Mouse (Mus musculus) embryonic facial prominence, embryonic 12.5 days (tissue): ENCODE measurements around the gene Sh3bp5. TPM values are rescaled to one million over a fixed set of nuclear protein-coding genes. Genes with fewer than 3 reads are reported as not detected.

Experiments used
- ATAC-seq: fragments of 200-750 bp; cut with Nextera tagmentation; 2 replicates; pipeline ENCODE4 v1.8.0; 2017; ENCODE audit not compliant: insufficient number of reproducible peaks, insufficient read depth, low FRiP score, low TSS enrichment
- H3K27ac ChIP-seq: fragments of 300-500 bp; sonication (generic); 2 replicates; pipeline ENCODE4 v1.5.1; 2016; ENCODE audit warnings: mild to moderate bottlenecking
- H3K27me3 ChIP-seq: fragments of 300-500 bp; sonication (generic); 2 replicates; pipeline ENCODE4 v1.6.1; 2016; ENCODE audit warnings: mild to moderate bottlenecking, moderate library complexity
- H3K36me3 ChIP-seq: fragments of 300-500 bp; sonication (generic); 2 replicates; pipeline ENCODE4 v1.6.1; 2016; ENCODE audit warnings: mild to moderate bottlenecking
- H3K4me1 ChIP-seq: fragments of 300-500 bp; sonication (generic); 2 replicates; pipeline ENCODE4 v1.6.1; 2016
- H3K4me2 ChIP-seq: fragments of 300-500 bp; sonication (generic); replicated peaks from 2 replicates; pipeline ENCODE4 v1.6.1; 2016; ENCODE audit warnings: mild to moderate bottlenecking, moderate library complexity
- H3K4me3 ChIP-seq: fragments of 300-500 bp; sonication (generic); 2 replicates; pipeline ENCODE4 v1.5.1; 2016; ENCODE audit warnings: mild to moderate bottlenecking
- H3K9ac ChIP-seq: fragments of 300-500 bp; sonication (generic); 2 replicates; pipeline ENCODE4 v1.6.1; 2016; ENCODE audit warnings: mild to moderate bottlenecking, moderate library complexity
- H3K9me3 ChIP-seq: fragments of 300-500 bp; sonication (generic); 2 replicates; pipeline ENCODE4 v1.6.1; 2016; ENCODE audit warnings: mild to moderate bottlenecking, moderate library complexity
- WGBS: fragments of 180-500 bp; shearing (Covaris S2); methylation state at CpG from one replicate; pipeline ENCODE4 v1.1.7; 2016; 5-methylcytosine and 5-hydroxymethylcytosine counted together
- polyA plus RNA-seq: library from polyadenylated mRNA; unstranded; fragments of >200 nt; fragmentation: Nextera tagmentation; extraction: Ambion mirVana; gene quantifications from 2 replicates; pipeline ENCODE4 v1.2.1, GENCODE M21; 2016

Gene Sh3bp5
- polyA plus RNA-seq, 1 experiment from 2014 or later, result 34.7 TPM

DNA sequence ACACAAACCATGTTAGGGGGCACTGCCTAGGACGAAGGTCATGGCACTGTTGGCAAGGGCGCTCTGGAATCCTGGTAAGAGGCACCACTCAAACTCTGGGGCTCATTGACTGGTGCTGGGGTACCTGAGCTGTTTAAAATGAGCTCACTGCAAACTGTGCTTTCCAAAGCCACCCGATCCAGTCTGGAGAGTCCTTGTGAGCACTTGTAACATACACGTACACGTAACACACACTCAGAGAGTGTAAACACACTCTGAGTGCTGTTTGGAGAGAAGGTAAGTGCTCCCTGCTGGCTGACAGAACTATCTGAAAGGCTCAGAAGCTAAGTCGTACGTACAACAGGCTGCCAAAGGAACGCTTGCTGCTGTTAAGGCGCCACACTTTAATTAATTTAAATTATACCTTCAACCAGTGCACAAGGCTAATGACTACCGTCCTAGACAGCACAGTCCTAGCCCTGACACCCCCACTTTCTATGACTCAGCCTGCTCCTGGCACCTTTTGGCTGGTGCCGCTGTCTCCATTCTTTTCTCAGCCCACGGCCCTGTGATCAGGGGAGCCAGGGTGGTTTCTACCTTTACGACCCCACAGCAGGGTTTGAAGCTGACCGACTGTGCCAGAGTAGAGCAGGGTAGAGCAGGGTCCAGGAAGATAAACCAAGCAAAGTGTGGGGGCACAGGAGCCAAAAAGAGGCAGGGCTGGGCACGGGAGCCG, 18.9 kb downstream of the Sh3bp5 start:
- no peak overlapping the region for H3K4me3 ChIP-seq
- H3K4me1 ChIP-seq, result peaks cover 20% of the 10 kb centered on the region
- peaks cover 6% of the 10 kb centered on the region; the same call in 1 of the 2 replicates for H3K36me3 ChIP-seq
- no peak overlapping the region for H3K4me2 ChIP-seq
- H3K9me3 ChIP-seq, result no peaks in the 10 kb centered on the region
- no peaks in the 10 kb centered on the region for H3K27me3 ChIP-seq
- ATAC-seq, result no peak
- H3K9ac ChIP-seq, result no peak overlapping the region
- H3K27ac ChIP-seq, result no peak overlapping the region
- WGBS, result 74% methylated on average over 16 of the region's 16 CpGs

DNA sequence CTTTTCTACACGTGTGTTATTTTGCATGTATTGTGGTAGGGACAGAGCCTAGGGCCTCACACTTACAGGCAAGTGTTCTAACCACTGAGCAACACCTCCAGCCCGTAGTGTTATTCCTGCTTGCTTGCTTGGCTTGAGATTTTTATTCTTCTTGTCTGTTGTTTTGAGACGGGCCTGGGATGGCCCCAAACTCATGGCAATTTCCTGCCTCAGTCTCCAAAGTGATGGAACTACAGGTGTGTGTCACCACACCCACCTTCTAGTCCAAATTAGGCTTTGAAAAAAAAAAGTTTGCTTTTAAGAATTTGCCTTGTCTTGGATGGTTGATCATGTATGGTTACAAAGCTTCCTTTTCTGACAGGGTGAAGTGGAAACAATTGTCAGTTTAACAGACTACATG, 19.5 kb downstream of the Sh3bp5 start:
- Histone ChIP-seq H3K36me3 (peaks cover 7% of the 10 kb centered on the region; the same call in 1 of the 2 replicates), H3K4me1 (peaks cover 20% of the 10 kb centered on the region), H3K4me2 (no peak overlapping the region), H3K4me3 (no peak overlapping the region), H3K9ac (no peak overlapping the region), H3K27me3 (no peaks in the 10 kb centered on the region), H3K27ac (no peak overlapping the region), H3K9me3 (no peaks in the 10 kb centered on the region)
- WGBS, result 77% methylated on average over 3 of the region's 3 CpGs
- ATAC-seq, result no peak

DNA sequence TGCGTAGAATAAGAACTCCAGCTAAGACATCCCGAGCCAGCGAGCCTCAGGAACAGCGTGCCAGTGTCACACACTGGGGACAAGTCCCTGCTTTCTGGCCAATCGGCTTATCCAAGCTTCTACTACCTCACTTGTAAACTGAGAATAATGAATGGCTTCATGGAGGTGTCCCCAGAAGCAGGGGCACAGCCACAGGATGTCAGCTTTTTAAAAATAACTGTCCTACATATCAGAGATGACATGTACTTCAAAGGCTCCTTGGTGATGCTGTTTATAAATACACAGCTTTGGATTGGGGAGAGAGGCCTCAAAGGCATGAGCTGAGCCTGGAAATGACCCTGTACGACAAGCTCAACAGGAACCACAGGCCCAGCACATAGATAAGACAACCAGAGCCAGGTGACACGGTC, 20.9 kb downstream of the Sh3bp5 start:
- no peak overlapping the region for H3K27ac ChIP-seq
- H3K9ac ChIP-seq, result no peak overlapping the region
- no peaks in the 10 kb centered on the region for H3K9me3 ChIP-seq
- no peaks in the 10 kb centered on the region for H3K27me3 ChIP-seq
- no peak overlapping the region for H3K4me3 ChIP-seq
- peaks cover 20% of the 10 kb centered on the region for H3K36me3 ChIP-seq
- H3K4me1 ChIP-seq, result peaks cover 20% of the 10 kb centered on the region
- no peak overlapping the region for H3K4me2 ChIP-seq
- no peak for ATAC-seq
- 70% methylated on average over 7 of the region's 7 CpGs for WGBS

DNA sequence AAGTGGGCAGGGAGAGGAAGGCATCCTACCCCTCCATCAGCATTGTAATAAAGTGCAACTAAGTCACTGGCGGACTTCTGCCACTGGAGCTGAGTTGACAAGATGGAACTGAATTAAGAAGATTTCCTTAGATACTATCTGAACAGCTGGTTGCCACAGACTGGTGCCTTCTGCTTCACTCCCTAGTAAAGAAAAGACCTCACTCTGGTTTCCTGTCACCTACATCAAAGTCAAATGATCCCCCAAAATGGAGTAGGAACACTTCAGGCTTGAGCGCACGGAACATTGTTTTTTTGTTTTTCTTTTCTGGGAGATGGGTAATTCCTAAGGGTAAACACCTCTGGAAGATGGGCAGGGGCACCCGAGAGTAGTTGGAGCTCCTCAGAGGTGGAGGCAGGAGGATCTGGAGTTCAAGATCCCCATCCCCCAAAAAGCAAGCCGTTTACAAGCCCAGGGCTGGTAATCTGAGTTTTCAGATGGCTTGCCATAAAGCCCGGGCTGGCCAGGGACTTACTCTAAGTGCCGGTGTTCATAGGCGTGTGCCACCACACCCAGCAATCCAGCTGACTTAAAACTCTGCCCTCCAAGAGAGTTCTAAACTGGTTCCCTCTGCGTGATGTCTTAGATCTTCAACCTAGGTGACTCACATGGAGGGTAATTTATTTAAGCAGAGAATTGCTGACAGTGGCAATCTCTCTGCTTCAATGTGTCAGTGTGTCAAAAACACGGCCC, 21.5 kb downstream of the Sh3bp5 start:
- Histone ChIP-seq H3K4me1 (peaks cover 20% of the 10 kb centered on the region), H3K27me3 (no peaks in the 10 kb centered on the region), H3K4me3 (no peak overlapping the region), H3K9ac (no peak overlapping the region), H3K27ac (no peak overlapping the region), H3K4me2 (no peak overlapping the region), H3K9me3 (no peaks in the 10 kb centered on the region), H3K36me3 (peaks cover 20% of the 10 kb centered on the region)
- WGBS, result 63% methylated on average over 10 of the region's 10 CpGs
- no peak for ATAC-seq

DNA sequence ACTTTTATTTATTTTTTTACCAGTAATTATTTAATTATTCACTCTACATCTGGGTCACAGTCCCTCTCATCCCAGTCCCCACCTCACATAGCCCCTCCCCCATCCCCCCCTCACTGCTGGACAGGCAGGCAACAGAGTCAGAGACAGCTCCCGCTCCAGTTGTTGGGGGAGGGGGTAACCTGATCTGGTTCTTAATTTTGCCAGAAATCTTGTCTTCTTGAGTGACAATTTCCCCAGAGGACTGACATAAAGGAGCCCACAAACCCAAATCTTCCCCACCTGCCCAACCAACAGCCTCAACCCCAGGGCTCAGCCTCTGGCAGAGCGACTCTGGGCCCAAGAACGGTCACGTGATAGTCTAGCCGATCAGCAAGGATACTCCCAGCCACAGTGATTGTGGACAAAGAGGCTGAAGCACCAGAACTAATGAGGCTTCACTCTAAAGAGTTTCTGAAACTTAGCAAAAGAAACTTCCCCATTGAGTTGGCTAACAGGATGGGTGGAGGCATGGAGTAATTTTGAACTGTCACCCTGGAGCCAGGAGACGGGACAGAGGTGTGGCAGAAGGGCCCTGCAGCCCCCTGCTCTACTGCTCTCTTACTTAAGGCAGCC, 22.3 kb downstream of the Sh3bp5 start:
- 30% methylated on average over 6 of the region's 6 CpGs for WGBS
- Histone ChIP-seq H3K27me3 (no peaks in the 10 kb centered on the region), H3K4me3 (no peak overlapping the region), H3K27ac (no peak overlapping the region), H3K36me3 (peaks cover 20% of the 10 kb centered on the region), H3K9me3 (no peaks in the 10 kb centered on the region), H3K9ac (no peak overlapping the region), H3K4me1 (peaks cover 24% of the 10 kb centered on the region), H3K4me2 (no peak overlapping the region)
- ATAC-seq, result no peak

DNA sequence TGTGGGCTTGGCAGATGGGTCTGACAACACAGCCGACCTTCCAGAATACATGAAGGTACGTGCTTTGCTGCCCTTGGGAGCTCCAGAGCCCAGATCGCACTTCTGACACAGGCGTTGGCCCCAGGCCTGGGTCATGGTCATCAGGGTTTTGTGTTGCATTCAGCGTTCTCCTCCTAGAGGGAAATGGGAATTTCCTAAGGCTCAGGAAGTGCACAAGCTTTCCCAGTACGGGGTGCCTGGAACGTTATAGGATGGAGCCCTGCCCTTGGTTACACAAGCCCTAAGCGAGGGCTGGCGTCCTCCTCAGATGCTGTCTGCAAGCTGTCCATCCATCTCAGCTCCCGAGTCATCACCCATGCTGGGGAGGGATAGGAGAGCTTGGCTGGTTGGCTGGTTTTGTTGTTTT, 23.2 kb downstream of the Sh3bp5 start:
- Histone ChIP-seq H3K9me3 (no peaks in the 10 kb centered on the region), H3K9ac (no peak overlapping the region), H3K36me3 (peaks cover 20% of the 10 kb centered on the region), H3K27ac (no peak overlapping the region), H3K4me3 (no peak overlapping the region), H3K4me1 (peaks cover 30% of the 10 kb centered on the region), H3K27me3 (no peaks in the 10 kb centered on the region), H3K4me2 (no peak overlapping the region)
- no peak for ATAC-seq
- 64% methylated on average over 10 of the region's 10 CpGs for WGBS

DNA sequence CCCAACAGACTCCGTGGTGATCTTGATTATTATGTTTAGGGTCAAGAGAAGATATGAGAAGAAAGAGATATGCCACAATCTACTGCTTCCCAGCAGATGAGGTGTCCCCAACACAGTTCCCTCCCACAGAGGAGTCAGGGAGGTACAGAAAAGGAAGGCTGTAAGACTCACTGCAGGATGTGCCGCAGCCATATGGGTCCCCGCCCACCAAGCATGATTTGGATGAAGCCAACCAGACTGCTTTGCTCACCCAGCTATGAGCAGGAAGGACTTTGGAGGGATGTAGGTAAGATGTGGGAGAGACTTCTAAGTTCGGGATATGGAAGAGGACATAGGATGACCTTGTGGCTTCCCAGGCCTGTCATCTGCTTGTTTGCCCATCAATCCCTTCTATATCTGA, 25.1 kb downstream of the Sh3bp5 start:
- H3K27me3 ChIP-seq, result no peaks in the 10 kb centered on the region
- WGBS, result 88% methylated on average over 4 of the region's 4 CpGs
- no peaks in the 10 kb centered on the region for H3K9me3 ChIP-seq
- ATAC-seq, result no peak
- H3K4me1 ChIP-seq, result peaks cover 30% of the 10 kb centered on the region
- H3K27ac ChIP-seq, result no peak overlapping the region
- no peak overlapping the region for H3K9ac ChIP-seq
- peaks cover 14% of the 10 kb centered on the region for H3K36me3 ChIP-seq
- no peak overlapping the region for H3K4me3 ChIP-seq
- no peak overlapping the region for H3K4me2 ChIP-seq

DNA sequence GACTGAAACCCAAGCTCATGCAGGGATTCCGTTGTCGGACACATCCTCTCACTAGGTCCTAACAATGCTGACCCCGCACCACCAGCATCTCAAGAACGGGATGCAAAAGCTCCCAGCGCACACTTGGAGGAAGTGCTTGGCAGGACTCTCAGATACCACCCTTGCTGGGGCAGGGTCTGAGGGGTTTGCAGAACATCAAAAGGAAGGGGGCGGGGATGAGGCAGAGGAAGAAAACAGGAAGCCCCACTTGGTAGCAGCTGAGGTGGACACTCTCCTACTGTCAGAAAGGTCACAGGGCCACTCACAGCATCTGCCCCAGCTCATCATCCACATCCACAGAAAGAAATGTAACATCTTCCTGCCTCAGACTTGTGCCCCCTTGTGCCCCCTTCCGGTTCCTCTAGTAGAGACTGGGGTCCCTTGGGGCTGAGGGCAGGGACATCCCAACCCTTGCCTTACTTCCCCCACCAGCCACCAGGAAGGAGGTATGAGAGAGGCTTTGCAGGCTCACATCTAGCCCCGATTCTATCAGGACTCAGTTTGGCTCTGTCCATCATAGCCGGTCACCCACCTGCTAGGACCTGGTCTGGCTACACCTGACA, 25.7 kb downstream of the Sh3bp5 start:
- no peak for ATAC-seq
- Histone ChIP-seq H3K27me3 (no peaks in the 10 kb centered on the region), H3K36me3 (peaks cover 14% of the 10 kb centered on the region), H3K27ac (no peak overlapping the region), H3K4me3 (no peak overlapping the region), H3K9me3 (no peaks in the 10 kb centered on the region), H3K4me1 (peaks cover 30% of the 10 kb centered on the region), H3K4me2 (no peak overlapping the region), H3K9ac (no peak overlapping the region)
- WGBS, result 71% methylated on average over 9 of the region's 9 CpGs

DNA sequence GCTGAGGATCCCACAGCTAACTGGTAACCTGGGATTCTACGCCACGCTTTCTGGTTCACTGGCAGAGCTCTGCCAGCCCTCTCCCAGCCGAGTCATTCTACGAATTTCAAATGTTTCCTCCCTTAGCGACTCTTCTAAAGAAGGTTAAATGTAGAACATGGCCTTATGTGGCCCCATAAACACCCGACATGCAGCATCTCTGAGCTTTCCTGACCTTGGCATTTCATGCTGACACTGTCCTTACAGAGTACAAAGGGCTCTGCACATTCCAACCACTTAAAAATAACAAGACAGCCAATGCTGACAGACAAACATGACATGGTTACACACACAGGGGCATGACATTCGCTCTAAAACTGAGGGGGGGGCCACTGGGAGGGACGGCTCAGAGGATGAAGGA, 27.2 kb downstream of the Sh3bp5 start:
- Histone ChIP-seq H3K36me3 (peaks cover 14% of the 10 kb centered on the region), H3K4me3 (no peak overlapping the region), H3K4me2 (no peak overlapping the region), H3K4me1 (peaks cover 19% of the 10 kb centered on the region), H3K9ac (no peak overlapping the region), H3K27ac (no peak overlapping the region), H3K27me3 (no peaks in the 10 kb centered on the region), H3K9me3 (no peaks in the 10 kb centered on the region)
- no peak for ATAC-seq
- WGBS, result 27% methylated on average over 8 of the region's 8 CpGs

DNA sequence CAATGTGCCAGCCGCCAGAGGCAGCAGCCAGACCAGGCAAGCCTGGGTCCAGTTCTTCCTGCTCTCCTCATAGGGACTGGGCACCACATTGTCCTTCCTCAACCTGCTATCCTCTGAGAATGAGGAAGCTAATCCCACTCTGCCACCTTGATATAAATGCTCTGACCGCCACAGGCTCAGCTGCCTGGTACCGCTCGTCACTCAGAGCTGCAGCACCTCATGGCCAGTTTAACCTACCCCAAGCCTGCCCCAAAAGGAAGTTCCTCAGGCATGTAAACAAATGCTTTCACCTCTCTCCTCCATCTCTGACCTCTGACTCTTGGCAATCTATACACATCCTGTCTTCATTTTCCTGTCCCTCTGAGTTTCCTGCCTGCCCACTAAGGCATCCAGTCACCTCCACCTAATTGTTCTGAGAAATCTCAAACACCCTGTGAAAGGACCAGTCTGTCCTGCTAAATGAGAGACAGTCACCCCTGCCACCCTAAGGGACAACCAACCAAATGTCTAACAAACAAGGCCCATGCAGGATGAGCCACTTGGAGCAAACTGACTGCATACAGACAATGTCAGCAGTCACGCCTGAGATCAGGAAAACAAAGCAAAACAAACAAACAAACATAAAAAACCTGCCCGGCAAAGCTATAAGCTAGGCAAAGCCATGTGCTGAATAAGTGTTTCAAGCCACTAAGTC, 27.8 kb downstream of the Sh3bp5 start:
- H3K27me3 ChIP-seq, result no peaks in the 10 kb centered on the region
- WGBS, result 48% methylated on average over 6 of the region's 6 CpGs
- H3K4me2 ChIP-seq, result no peak overlapping the region
- H3K9ac ChIP-seq, result no peak overlapping the region
- H3K36me3 ChIP-seq, result peaks cover 14% of the 10 kb centered on the region
- ATAC-seq, result no peak
- H3K4me3 ChIP-seq, result no peak overlapping the region
- peaks cover 15% of the 10 kb centered on the region; the same call in 1 of the 2 replicates for H3K4me1 ChIP-seq
- no peak overlapping the region for H3K27ac ChIP-seq
- no peaks in the 10 kb centered on the region for H3K9me3 ChIP-seq

DNA sequence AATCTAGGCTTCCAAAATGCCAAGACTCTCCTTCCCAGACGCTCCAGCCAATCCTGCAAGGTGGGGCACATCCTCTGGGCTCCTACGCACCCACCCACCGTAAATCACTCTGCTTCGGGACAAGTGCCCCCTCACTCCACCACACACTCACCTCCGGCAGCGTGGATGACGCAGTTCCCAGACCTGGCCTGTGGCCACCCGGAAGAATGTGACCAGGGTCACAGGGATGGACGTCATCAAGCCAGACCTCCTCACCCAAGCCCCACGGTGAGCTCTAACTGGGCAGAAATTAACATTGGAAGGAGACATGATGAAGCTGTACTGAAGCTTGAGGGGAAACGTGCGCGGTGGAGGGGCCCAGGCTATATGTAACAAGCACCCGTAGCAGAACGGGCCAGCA, 28.7 kb downstream of the Sh3bp5 start:
- Histone ChIP-seq H3K4me3 (no peak overlapping the region), H3K9ac (no peak overlapping the region), H3K4me1 (peaks cover 12% of the 10 kb centered on the region), H3K9me3 (no peaks in the 10 kb centered on the region), H3K27ac (no peak overlapping the region), H3K4me2 (no peak overlapping the region), H3K36me3 (peaks cover 14% of the 10 kb centered on the region), H3K27me3 (no peaks in the 10 kb centered on the region)
- no peak for ATAC-seq
- WGBS, result 70% methylated on average over 15 of the region's 15 CpGs
